Mouse (Mus musculus): Measurements from ENCODE around the gene Vip. TPM values are rescaled to one million over a fixed set of nuclear protein-coding genes. Genes with fewer than 3 reads are reported as not detected.

The Vip gene
- under 1 TPM in 1 of 4 experiments, not detected in 3; 0.19 TPM for total RNA-seq (2022)

GRCm38 (mm10) chr10:5639112-5639511 lies at the start of gene Vip:
Gene Vip (plus strand): TSS chr10:5639218.
- no peak for DNase-seq (ENCODE audit: low spot score)

GRCm38 (mm10) chr10:5591061-5591460 lies 48.0 kb upstream of the Vip start:
- DNase-seq (ENCODE audit: low spot score): no peak

- DNase-seq (ENCODE audit: low spot score): peak; percentile 75
Measured at GRCm38 (mm10) chr10:5591996-5592395, 47.0 kb upstream of the Vip start.

GRCm38 (mm10) chr10:5593464-5593863 lies 45.6 kb upstream of the Vip start, which contains the start of gene Myct1:
Gene Myct1 (plus strand): TSS chr10:5593775.
- peak; percentile 76 for DNase-seq (ENCODE audit: low spot score)

GRCm38 (mm10) chr10:5594457-5594856 lies 44.6 kb upstream of the Vip start:
- DNase-seq (ENCODE audit: low spot score): no peak

GRCm38 (mm10) chr10:5596559-5596958 lies 42.5 kb upstream of the Vip start:
- DNase-seq (ENCODE audit: low spot score): no peak

GRCm38 (mm10) chr10:5600123-5600522 lies 38.9 kb upstream of the Vip start:
- DNase-seq (ENCODE audit: low spot score): peak; percentile 77

- no peak for DNase-seq (ENCODE audit: low spot score)
Measured at GRCm38 (mm10) chr10:5603512-5603911, 35.5 kb upstream of the Vip start.

- no peak for DNase-seq (ENCODE audit: low spot score)
Measured at GRCm38 (mm10) chr10:5604371-5604770, 34.6 kb upstream of the Vip start.

- DNase-seq (ENCODE audit: low spot score): no peak
Measured at GRCm38 (mm10) chr10:5608874-5609273, 30.1 kb upstream of the Vip start.

- no peak for DNase-seq (ENCODE audit: low spot score)
Measured at GRCm38 (mm10) chr10:5615186-5616040, 23.6 kb upstream of the Vip start.

GRCm38 (mm10) chr10:5626268-5626667 lies 12.8 kb upstream of the Vip start:
- no peak for DNase-seq (ENCODE audit: low spot score)

- peak; percentile 1 for DNase-seq (ENCODE audit: low spot score)
Measured at GRCm38 (mm10) chr10:5633672-5634200, 5.3 kb upstream of the Vip start.

GRCm38 (mm10) chr10:5634336-5634735 lies 4.7 kb upstream of the Vip start:
- DNase-seq (ENCODE audit: low spot score): peak; percentile 38

- no peak for DNase-seq (ENCODE audit: low spot score)
Measured at GRCm38 (mm10) chr10:5637322-5637721, 1.7 kb upstream of the Vip start.

- DNase-seq (ENCODE audit: low spot score): no peak
Measured at GRCm38 (mm10) chr10:5681275-5681674, 42.3 kb downstream of the Vip start.

GRCm38 (mm10) chr10:5685608-5686007 lies 46.6 kb downstream of the Vip start:
- DNase-seq (ENCODE audit: low spot score): no peak

GRCm38 (mm10) chr10:5694351-5694750 lies 55.3 kb downstream of the Vip start:
- DNase-seq (ENCODE audit: low spot score): no peak

Other genes with a start within 250 kb of the Vip start
- gene Syne1, start 87.7 kb upstream of the Vip start, total RNA-seq (2022): 10 to 100 TPM; 57.6 to 65.2 (median 59.0) TPM
- 10 to 100 TPM; 10.6 to 13.6 (median 11.7) TPM for gene Myct1, start 45.4 kb upstream of the Vip start, total RNA-seq (2022)
- gene Fbxo5, start 166.4 kb downstream of the Vip start, total RNA-seq (2022): 1 to 10 TPM in 1 of 4 experiments, under 1 TPM in 3; 0.49 to 1.8 (median 0.90) TPM
- gene Mtrf1l, start 184.7 kb downstream of the Vip start, total RNA-seq (2022): 1 to 10 TPM; 8.5 to 9.4 (median 8.8) TPM

All from heart, adult 8-10 months (tissue).